Mouse (Mus musculus) C2C12 (cell line): ENCODE results near the gene Snrnp48. TPM values are rescaled to one million over a fixed set of nuclear protein-coding genes. Genes with fewer than 3 reads are reported as not detected.

ENCODE experiments used
- H3K27me3 ChIP-seq: one replicate; pipeline ENCODE4 v1.6.1; 2011; ENCODE audit not compliant: control insufficient read depth, insufficient read depth, insufficient read length
- H3K36me3 ChIP-seq: one replicate; pipeline ENCODE4 v1.6.1; 2011; ENCODE audit not compliant: control insufficient read depth, insufficient read depth
- H3K4me3 ChIP-seq: one replicate; pipeline ENCODE4 v1.5.1; 2011; ENCODE audit warnings: mild to moderate bottlenecking, control low read depth; ENCODE audit not compliant: poor library complexity, insufficient read depth, severe bottlenecking
- H3K79me2 ChIP-seq: one replicate; pipeline ENCODE4 v1.6.1; 2011; ENCODE audit not compliant: control insufficient read depth, insufficient read depth
- H3K79me3 ChIP-seq: one replicate; pipeline ENCODE4 v1.6.1; 2011; ENCODE audit warnings: low read depth, control low read depth
- H3ac ChIP-seq: one replicate; pipeline ENCODE3; 2011; ENCODE audit warnings: low read depth; ENCODE audit not compliant: control insufficient read depth, insufficient read length
- CEBPB ChIP-seq: IDR thresholded peaks from one replicate; pipeline ENCODE4 v1.6.1; 2011; ENCODE audit warnings: low read depth, mild to moderate bottlenecking, control low read depth, moderate library complexity
- CTCF ChIP-seq: IDR thresholded peaks from one replicate; pipeline ENCODE4 v1.5.1; 2011; ENCODE audit not compliant: control insufficient read depth, insufficient read depth, insufficient read length
- FOSL1 ChIP-seq: IDR thresholded peaks from one replicate; pipeline ENCODE4 v1.8.0; 2011; ENCODE audit warnings: mild to moderate bottlenecking, low read length; ENCODE audit not compliant: poor library complexity, insufficient read depth, severe bottlenecking
- MAX ChIP-seq: IDR thresholded peaks from one replicate; pipeline ENCODE4 v1.6.1; 2011; ENCODE audit warnings: mild to moderate bottlenecking, control low read depth
- MYOD1 ChIP-seq: IDR thresholded peaks from one replicate; pipeline ENCODE4 v1.6.1; 2011; ENCODE audit warnings: low read depth; ENCODE audit not compliant: control insufficient read depth, insufficient read length
- MYOG ChIP-seq: IDR thresholded peaks from one replicate; pipeline ENCODE4 v1.6.1; 2011; ENCODE audit not compliant: control insufficient read depth, insufficient read length; ENCODE audit errors: extremely low read depth
- USF1 ChIP-seq: IDR thresholded peaks from one replicate; pipeline ENCODE4 v1.6.1; 2011; ENCODE audit warnings: low read depth, mild to moderate bottlenecking, control low read depth, moderate library complexity
- polyA plus RNA-seq: library from polyadenylated mRNA; unstranded; fragments of >200 nt; fragmentation: generic; extraction: Trizol; gene quantifications from one replicate; pipeline ENCODE4 v1.2.1, GENCODE M21; 2012; ENCODE audit warnings: missing spikeins

Snrnp48 gene
- polyA plus RNA-seq, 1 experiment, result 10.2 TPM

DNA sequence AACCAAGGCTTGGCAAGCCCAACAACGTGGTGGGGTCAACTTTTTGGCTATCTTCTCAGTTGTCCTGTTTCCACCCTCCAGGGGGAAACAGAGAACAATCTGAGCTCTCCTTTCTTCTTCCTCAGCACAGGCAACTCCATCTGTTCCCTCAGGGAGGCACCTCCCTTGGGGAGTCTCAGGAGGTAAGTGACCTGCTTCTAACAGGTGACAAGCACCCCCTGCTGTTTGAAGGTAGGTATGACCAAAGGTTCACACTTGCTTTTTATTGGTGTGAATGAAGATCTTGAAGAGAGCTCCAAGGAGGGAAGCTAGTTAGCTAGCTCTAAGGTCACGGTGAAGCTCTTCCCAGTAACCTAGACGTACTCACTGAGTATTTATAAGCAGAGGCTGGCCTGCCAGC, 30.6 kb downstream of the Snrnp48 start:
- TF ChIP-seq USF1, result no peak
- no peak for TF ChIP-seq CTCF
- TF ChIP-seq MYOD1, result no peak
- no peak for TF ChIP-seq FOSL1
- no peak for TF ChIP-seq MYOG
- no peak for TF ChIP-seq CEBPB
- no peak for TF ChIP-seq MAX
- no peak overlapping the region for H3ac ChIP-seq
- H3K4me3 ChIP-seq, result no peak overlapping the region
- no peaks in the 10 kb centered on the region for H3K79me2 ChIP-seq
- H3K27me3 ChIP-seq, result no peaks in the 10 kb centered on the region
- H3K36me3 ChIP-seq, result no peaks in the 10 kb centered on the region
- no peaks in the 10 kb centered on the region for H3K79me3 ChIP-seq

DNA sequence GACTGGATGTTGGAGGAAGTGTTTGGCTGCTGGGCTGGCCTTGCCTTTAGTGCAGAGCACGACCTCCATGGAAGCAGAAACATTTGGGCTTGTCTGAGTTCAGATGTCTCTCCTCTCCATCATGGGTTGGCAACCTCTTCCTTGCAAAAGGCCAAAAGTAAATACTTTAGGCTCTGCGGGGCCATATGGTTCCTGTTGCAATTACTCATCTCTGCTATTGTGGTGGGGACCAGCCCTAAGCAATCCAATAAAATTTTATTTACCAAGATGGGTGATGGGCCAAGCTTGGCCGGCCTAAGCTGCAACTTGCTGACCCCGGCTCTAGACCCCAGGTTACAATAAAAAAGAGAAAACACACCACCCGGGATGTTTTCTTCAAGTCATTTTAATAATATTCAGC, 43.4 kb downstream of the Snrnp48 start:
- Histone ChIP-seq H3K27me3 (no peaks in the 10 kb centered on the region), H3ac (no peak overlapping the region), H3K79me2 (no peaks in the 10 kb centered on the region), H3K79me3 (no peaks in the 10 kb centered on the region), H3K36me3 (no peaks in the 10 kb centered on the region), H3K4me3 (no peak overlapping the region)
- TF ChIP-seq CEBPB, result no peak
- TF ChIP-seq CTCF, result no peak
- no peak for TF ChIP-seq MYOG
- no peak for TF ChIP-seq MAX
- TF ChIP-seq USF1, result no peak
- TF ChIP-seq FOSL1, result no peak
- no peak for TF ChIP-seq MYOD1

DNA sequence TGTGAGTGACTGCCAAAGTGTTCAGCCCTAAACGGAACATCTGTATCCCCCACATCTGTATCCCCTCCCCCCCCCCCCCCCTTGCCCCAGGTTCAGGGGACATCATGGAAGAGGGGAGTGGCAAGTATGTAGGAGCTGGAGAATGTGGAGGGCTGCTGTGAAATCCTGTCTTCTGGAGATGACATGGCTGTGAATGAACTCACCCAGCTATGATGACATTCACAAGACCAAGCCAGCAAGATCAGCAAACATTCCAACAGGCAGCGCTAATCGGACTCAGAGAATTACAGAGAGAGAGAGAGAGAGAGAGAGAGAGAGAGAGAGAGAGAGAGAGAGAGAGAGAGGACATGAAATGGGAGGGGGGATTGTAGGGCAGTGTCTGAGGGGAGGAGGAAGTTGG, 46.5 kb downstream of the Snrnp48 start:
- H3K79me2 ChIP-seq, result no peaks in the 10 kb centered on the region
- no peak for TF ChIP-seq MAX
- no peak for TF ChIP-seq CTCF
- no peaks in the 10 kb centered on the region for H3K79me3 ChIP-seq
- no peaks in the 10 kb centered on the region for H3K36me3 ChIP-seq
- H3ac ChIP-seq, result no peak overlapping the region
- no peak overlapping the region for H3K4me3 ChIP-seq
- H3K27me3 ChIP-seq, result no peaks in the 10 kb centered on the region

DNA sequence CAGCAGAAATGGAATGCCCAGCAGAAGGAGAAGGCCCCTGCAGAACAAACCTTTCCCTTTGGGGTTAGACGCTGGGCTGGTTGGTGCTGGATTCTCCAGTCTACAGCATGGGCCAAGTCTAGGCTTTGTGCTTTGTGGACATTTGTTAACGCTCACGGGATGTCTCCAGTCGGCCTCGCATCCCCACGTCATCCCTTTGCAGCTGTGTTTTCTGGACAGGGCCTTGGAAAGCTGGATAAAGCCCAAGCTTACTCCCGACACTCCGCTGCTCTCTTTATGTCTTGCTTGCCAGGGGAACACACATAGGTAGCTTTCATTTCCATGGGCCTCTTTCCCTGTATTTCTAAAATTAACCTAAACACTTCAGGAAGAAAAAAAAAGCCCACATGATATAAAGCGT, 49.0 kb downstream of the Snrnp48 start:
- no peak overlapping the region for H3ac ChIP-seq
- no peak for TF ChIP-seq MYOG
- TF ChIP-seq CEBPB, result no peak
- no peak for TF ChIP-seq FOSL1
- no peak for TF ChIP-seq USF1
- TF ChIP-seq CTCF, result no peak
- no peak for TF ChIP-seq MYOD1
- TF ChIP-seq MAX, result no peak
- H3K79me3 ChIP-seq, result no peaks in the 10 kb centered on the region
- H3K4me3 ChIP-seq, result no peak overlapping the region
- no peaks in the 10 kb centered on the region for H3K79me2 ChIP-seq
- no peaks in the 10 kb centered on the region for H3K36me3 ChIP-seq
- no peaks in the 10 kb centered on the region for H3K27me3 ChIP-seq

DNA sequence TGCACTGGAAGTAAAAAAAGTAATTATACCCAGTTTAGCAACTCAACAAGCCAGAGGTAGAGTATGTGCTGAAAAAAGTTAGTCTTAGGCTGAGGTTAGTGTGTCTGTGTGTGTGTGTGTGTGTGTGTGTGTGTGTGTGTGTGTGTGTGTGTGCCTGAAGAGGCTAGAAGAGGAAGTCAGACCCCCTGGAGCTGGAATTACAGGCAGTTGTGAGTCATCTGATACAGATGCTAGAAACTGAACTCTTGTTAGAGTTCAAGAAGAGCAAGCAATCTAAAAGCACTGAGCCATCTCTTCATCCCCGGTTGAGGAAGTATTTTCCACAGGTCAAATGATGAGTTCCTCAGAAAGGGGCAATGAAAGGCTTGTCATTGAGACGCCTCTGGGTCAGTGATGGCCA, 54.2 kb downstream of the Snrnp48 start:
- Histone ChIP-seq H3K79me3 (no peaks in the 10 kb centered on the region), H3ac (no peak overlapping the region), H3K36me3 (no peaks in the 10 kb centered on the region), H3K27me3 (no peaks in the 10 kb centered on the region), H3K4me3 (no peak overlapping the region), H3K79me2 (no peaks in the 10 kb centered on the region)
- TF ChIP-seq MAX (no peak), MYOG (no peak), CTCF (no peak), MYOD1 (no peak), CEBPB (no peak), USF1 (no peak)

DNA sequence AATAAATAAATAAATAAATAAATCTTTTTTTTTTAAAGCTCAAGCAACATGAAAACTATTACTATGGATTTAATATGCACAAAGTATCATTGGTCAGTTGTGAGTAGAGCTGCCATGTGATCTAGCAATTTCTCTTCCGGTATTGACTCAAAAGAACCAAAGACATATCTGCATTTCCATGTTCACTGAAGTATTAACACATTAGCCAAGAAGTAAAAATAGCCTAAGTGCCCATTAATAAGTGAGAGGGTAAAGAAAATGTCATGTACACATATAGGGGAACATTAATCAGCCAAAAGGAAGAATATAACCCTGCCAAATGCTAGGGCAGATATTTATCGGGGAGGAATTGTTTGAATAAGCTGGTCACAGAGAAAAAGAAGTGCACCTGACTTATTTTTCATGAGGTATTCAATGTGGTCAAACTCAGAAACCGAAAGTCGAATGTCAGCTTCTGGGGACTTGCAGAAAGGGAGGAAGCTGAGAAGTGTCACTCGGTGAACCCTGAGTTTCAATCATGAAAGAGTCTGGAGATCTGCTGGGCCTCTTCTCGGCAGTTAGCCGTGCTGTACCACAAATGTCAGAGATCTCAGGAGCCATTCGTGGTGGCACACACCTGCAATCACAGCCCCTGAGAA, 64.4 kb downstream of the Snrnp48 start:
- no peaks in the 10 kb centered on the region for H3K79me2 ChIP-seq
- no peaks in the 10 kb centered on the region for H3K27me3 ChIP-seq
- H3K36me3 ChIP-seq, result no peaks in the 10 kb centered on the region
- no peak overlapping the region for H3ac ChIP-seq
- TF ChIP-seq MYOD1, result no peak
- TF ChIP-seq MYOG, result no peak
- no peak for TF ChIP-seq MAX
- TF ChIP-seq CTCF, result no peak
- TF ChIP-seq CEBPB, result no peak
- no peak for TF ChIP-seq USF1
- no peak for TF ChIP-seq FOSL1
- no peaks in the 10 kb centered on the region for H3K79me3 ChIP-seq
- no peak overlapping the region for H3K4me3 ChIP-seq
